Mouse (Mus musculus) thymus, postnatal 25 days (tissue): Measurements from ENCODE around the gene Luc7l3.

Experiments
- DNase-seq: peaks from one replicate; pipeline ENCODE4 v3.0.0; 2022

Luc7l3 gene

DNA sequence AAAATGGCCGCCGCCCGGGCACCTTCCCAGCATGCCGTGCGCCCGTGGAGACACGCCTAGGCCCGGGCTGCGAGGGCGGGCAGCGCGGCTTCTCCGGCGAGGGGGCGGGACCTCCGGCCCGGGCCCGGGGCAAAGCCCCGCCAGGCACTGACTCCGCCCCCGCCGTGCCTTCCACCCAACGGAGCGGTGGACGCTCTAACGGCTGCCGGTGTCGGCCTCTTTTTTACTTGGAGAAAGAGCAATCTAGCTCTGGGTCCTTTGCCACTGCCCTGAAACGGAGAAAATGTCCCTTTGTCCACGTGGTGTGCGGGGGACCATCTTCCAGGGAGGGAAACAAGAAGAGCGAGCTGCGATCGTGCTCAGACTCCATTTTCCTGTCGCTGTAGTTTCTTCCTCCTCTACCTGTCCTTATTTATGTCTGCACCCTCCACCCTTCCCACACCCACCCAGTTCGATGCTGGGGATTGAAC is at the start of gene Luc7l3:
Luc7l3 (minus strand) TSS at position 58 of the 470 bp plus-strand sequence.
- peak; percentile 96 for DNase-seq

DNA sequence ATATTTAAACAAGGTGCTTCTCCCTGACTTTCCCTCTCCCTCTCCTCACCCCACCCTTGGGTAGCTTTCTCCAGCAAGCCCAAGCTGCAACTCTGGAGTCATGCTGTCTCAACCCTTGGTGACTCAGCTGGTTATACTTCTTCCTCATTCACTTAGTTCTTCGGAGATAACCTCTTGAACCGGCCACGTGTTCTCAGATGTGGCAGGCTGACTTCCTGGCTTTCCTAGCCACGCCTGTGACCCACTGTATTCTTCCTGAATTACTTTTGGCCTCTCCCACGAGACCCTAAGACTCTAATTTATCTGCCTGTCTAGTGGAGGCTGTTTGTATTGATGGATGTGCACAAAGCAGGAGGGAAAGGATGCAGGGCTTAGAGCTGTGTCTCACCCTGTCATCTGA is 49.0 kb upstream of the Luc7l3 start:
- DNase-seq, result peak; percentile 18

GRCm38 (mm10) chr11:94369981-94370380 is 48.2 kb upstream of the Luc7l3 start:
- DNase-seq, result no peak

DNA sequence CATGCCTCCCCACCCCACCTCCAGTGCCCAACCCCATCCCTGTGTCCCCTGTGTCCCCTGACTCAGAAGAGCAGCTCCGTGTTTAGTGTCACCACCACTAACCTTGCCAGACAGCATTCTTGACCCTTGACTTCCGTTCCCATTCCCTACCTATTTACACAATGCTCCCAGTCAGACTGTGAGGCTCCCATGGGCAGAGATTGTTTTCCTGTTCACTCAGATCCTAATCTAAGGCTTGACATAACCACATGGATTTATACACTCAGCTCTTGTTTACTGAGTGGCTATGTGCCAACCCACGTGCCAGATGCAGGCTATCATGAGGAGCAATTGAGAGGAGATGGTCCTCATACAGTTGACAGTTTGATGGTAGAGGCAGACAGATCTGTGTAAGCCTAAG is 43.6 kb upstream of the Luc7l3 start:
- DNase-seq, result no peak

GRCm38 (mm10) chr11:94363690-94364089 is 41.9 kb upstream of the Luc7l3 start:
- no peak for DNase-seq

- DNase-seq, result no peak
Observed at GRCm38 (mm10) chr11:94362101-94362500, 40.3 kb upstream of the Luc7l3 start.

DNA sequence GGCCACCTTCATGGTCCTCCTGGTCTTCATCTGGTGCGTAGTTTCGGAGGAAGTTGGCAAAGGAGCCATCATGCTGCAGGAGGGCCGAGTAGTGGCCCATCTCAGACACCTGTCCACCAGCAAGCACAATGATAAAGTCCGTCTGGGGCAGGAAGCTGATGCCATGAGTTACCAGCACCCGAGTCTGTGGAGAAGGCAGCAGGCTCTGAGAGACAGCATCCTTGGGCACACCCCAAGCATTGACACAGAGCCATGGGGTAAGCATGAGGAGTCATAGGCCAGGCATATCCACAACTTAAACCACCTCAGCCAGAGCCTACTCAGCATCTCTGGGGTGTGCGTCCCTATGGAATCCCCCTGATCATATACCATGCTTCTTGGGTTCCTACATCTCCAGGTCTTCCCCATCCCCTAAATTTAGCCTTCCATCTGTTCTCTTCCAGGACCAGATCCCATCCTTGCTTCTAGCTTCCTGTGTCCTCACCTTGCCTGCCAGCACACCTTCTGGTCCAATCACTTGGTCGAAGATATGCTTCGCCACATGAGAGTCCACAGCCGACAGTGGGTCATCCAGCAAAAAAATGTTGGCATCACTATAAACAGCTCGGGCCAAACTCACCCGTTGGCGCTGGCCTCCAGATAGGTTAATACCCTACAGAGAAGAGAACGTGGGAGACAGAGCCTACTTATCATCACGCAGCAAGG is 39.5 kb upstream of the Luc7l3 start:
- DNase-seq, result no peak

GRCm38 (mm10) chr11:94359168-94359567 is 37.4 kb upstream of the Luc7l3 start:
- no peak for DNase-seq

DNA sequence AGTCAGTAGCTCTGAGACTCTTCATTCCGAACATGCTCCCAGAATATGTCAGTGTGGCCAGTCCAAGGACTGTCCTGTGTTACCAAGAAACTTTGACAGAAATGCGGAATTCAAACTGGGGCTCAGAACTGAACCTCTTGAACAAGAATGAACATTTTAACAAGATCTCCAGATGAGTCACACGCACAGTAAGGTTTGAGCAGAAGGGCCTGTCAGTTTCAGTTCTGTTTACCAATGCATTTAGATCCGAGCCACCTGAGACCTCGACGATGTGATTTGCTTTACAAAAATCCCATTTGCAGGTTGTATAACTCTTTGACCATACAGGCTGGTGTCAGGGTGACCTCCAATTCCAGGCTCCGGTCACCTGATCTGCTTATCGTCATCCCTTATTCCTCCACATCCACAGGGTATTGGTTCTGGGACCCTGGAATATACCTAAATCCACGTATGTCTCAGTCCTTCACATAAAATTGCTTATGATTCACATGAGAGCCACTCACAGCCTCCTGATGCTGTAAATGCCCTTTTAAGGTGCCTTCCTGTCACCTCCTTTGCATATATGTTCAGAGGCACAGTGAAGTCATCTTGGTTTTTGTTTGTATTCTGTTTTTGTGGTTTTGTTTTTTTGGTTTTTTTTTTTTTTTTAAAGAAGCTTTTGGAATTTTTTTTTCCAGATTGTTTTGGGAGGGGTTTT is 33.9 kb upstream of the Luc7l3 start:
- no peak for DNase-seq

- DNase-seq, result no peak
Observed at GRCm38 (mm10) chr11:94351094-94351493, 29.3 kb upstream of the Luc7l3 start.

- DNase-seq, result no peak
Observed at GRCm38 (mm10) chr11:94350337-94350736, 28.5 kb upstream of the Luc7l3 start.

DNA sequence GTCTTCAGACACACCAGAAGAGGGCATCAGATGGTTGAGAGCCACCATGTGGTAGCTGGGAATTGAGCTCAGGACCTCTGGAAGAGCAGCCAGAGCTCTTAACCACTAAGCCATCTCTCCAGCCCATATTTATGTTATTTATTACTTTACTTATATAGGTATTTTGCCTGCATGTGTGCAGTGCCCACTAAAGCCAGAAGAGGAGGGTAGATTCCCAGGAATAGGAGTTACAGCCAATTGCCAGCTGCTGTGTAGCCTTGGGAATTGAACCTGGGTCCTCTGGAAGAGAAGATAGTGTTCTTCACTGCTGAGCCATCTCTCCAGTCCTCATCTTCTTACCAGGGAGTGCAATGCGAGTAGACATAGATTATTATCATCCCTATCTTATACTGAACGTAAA is 28.1 kb upstream of the Luc7l3 start:
- no peak for DNase-seq

DNA sequence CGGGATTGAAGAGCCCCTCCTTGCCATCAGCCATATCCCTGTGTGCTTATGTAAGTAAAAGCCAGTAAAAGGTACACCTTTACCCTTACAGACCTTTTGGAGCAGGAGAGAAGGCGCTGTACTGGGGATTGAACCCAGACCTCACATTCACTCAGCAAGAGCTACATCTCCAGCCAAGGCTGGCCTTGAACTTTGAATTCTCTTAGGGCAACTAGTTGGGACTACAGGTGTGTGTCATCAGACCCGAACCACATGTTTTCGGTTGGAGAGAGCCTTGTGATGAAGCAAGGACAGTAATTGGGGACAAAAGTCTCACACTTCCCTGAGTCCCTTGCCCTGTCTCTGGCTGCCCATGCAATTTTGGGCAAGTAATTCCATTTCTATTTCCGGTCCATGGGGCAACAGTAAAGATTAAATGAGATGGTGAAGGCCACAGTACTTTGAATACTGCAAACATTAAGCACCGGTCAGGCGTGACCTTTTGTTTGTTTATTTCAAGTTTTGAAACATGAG is 25.3 kb upstream of the Luc7l3 start:
- no peak for DNase-seq

DNA sequence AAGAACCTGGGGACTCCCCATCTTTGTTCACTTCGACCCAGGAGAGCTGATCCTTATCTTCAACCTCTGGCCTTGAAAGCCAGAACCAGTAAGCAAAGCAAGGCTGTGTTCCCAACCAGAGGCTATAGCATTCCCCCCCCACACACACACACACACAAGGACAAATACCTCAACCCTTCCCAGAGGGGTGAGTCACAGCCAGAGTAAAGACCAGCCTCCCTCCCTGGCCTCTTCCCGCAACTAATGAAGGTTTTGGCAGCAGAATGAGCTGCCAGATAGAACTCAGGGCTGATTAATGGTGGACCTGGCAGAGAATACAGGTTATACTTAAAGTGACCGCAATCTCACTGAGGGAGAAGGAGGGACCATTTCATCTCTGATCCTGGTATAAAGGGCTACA is 24.8 kb upstream of the Luc7l3 start:
- DNase-seq, result no peak

GRCm38 (mm10) chr11:94345926-94346325 is 24.1 kb upstream of the Luc7l3 start:
- no peak for DNase-seq

DNA sequence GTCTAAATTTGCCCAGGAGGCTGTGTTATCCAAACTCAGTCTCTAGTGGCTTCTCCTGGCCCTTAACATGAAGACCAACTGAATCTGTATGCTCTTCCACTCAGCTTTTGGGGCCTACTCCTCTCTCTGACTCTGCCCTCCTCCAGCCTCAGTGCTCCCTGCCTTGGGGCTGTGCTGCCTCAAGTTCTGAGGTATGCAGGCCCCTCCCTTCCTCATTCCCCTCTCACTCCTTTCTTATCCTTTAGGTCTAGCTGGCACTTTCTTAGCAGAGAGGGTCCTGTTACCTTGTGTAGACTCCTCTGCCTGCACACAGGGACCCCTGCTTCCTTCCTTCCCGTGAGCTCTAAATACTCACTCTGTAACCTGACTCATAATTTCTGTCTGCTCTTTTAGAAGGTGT is 22.7 kb upstream of the Luc7l3 start:
- peak; percentile 16 for DNase-seq

DNA sequence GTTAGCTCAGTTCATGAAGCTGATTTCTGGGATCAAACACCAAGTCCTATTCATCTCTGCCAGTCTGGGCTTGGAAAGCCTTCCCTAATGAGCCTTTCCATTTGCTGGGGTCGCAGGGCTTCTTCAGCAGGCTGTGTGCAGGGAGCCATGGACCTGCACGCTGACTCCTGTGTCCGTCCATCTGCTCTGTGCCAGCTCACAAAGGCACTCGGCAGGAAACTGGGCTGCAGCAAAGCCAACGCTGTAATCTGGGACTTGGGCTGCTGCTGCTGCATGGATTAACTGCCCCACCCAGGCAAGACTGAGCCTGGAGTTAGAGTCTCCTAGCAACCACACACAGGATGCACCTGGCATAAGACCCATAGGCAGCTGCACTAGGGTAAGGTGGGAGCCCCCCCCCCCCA is 22.2 kb upstream of the Luc7l3 start:
- DNase-seq, result peak; percentile 24

- no peak for DNase-seq
Observed at GRCm38 (mm10) chr11:94342114-94342905, 20.5 kb upstream of the Luc7l3 start.

DNA sequence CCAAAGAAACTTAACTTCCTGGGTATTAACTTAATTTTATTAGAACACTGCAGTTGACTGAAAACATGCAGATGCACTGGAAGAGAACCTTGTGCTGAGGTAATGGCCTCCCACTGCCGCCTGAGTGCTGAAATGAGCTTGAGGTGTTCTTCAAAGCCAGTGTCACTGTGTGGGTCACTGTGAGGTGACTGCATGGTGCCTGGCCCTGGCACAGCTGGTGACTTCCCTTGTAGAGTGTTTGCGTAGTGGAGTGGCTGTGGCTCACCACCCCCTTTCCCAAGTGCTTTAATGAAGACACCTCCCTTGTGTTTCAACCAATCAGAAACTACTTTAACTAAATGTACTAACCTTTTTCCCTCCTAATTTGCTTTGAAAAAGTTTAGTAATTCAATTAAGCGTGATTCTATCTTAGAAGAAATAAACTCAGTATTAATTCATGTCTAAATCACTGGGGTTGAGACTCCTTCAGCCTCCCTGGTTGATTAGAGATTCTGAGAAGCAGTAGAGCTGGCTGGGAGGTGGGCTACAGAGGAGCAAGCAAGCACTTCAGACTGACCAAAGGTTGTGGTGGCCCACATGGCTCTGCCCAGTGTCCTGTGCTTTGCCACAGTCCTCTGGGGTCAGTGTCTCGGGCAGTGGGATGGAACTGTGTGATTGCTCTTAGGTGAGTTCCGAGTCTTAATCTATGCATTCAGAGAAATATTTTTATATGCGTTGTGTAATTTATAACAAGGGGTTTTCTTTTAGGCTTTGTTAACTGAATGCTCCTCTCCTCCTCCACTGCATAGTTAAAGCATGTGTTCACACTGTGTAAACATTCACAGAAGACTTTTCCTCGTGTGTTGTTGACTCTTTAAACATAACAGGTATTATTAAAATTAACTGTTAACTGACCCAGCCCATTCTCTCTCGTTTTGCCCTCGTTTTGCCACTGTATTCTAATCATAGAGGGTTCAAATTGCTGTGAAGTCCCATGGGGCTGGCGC is 19.5 kb upstream of the Luc7l3 start:
- DNase-seq, result no peak

DNA sequence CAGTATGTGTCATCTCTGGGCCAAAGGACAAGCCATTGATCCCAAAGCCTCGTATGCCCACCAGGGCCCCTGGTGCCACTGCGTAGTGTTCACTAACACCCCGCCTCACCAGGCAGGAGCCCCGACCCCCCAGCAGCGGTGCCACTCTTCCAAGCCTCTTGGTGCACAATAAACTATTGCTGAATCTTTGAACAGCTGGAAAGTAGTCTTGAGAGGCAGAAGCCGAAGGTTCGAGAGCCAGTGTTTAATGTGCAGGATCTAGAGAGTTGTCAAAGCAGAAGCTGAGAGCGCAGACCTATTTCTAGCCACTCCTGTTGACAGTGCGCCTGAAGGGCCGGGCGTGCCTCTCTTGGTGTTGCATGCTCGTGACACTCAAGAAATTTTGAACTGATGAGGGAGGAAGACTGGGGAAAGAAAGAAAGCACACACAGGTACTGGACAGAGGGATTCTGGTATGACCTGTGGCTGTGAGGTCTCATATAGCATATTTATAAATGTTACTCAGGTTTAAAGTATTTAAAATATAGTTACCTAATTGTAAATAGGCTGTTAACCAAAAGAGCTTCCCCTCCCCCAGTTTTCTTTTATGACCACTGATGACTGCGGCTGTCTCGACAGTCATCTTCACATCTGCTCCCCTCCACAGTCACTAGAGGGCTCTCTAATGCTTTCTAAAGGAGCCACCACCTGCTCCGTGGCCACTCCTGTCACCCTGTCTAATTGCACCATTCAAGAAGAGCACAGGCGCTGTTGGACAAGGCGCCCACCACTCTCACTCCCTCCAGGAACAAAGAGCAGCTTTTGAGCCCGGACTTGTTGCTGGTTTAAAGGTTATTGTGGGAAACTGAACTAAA is 18.2 kb upstream of the Luc7l3 start:
- peak; percentile 54 for DNase-seq

- DNase-seq, result no peak
Observed at GRCm38 (mm10) chr11:94338347-94338746, 16.6 kb upstream of the Luc7l3 start.
